Mouse (Mus musculus) kidney, adult 2 months (tissue): ENCODE data around the gene Mccc1. TPM values are rescaled to one million over a fixed set of nuclear protein-coding genes. Genes with fewer than 3 reads are reported as not detected.

Source experiments
- DNase-seq: peaks from one replicate; pipeline ENCODE4 v3.0.0; 2021
- H3K27ac ChIP-seq: fragments of 200-500 bp; 2 replicates; pipeline ENCODE4 v1.5.1; 2012; ENCODE audit warnings: low read depth, low read length, control low read depth, inconsistent platforms; ENCODE audit not compliant: insufficient read depth
- H3K27me3 ChIP-seq: fragments of 200-500 bp; replicated peaks from 2 replicates; pipeline ENCODE4 v1.6.1; 2012; ENCODE audit warnings: mild to moderate bottlenecking, moderate library complexity, low read length, inconsistent platforms; ENCODE audit not compliant: control insufficient read depth, insufficient read depth
- H3K36me3 ChIP-seq: fragments of 200-500 bp; 2 replicates; pipeline ENCODE4 v1.6.1; 2012; ENCODE audit warnings: mild to moderate bottlenecking, moderate library complexity, low read length, inconsistent platforms; ENCODE audit not compliant: control insufficient read depth, insufficient read depth
- H3K4me1 ChIP-seq: fragments of 200-500 bp; 2 replicates; pipeline ENCODE4 v1.6.1; 2011; ENCODE audit warnings: low read length; ENCODE audit not compliant: control insufficient read depth, insufficient read depth
- H3K4me3 ChIP-seq: fragments of 200-500 bp; 2 replicates; pipeline ENCODE4 v1.5.1; 2011; ENCODE audit warnings: mild to moderate bottlenecking, low read depth, low read length, control low read depth; ENCODE audit not compliant: insufficient read depth
- CTCF ChIP-seq: fragments of 200-500 bp; conservative IDR thresholded peaks from 2 replicates; pipeline ENCODE4 v1.5.1; 2011; ENCODE audit warnings: low read depth, mild to moderate bottlenecking, control low read depth, low read length, moderate library complexity, mixed read lengths; ENCODE audit not compliant: insufficient read depth, insufficient read length
- POLR2A ChIP-seq: fragments of 200-500 bp; IDR thresholded peaks from one replicate; pipeline ENCODE4 v1.6.1; 2011; ENCODE audit warnings: low read depth, low read length, control low read depth
- WGBS: fragments of 180-500 bp; shearing (Covaris S2); methylation state at CpG from one replicate; pipeline ENCODE4 v1.1.7; 2018; 5-methylcytosine and 5-hydroxymethylcytosine counted together
- polyA plus RNA-seq: library from polyadenylated mRNA; depleted of rRNA; stranded (reverse); fragments of >200 nt; gene quantifications from 2 replicates; pipeline ENCODE4 v1.2.3, GENCODE M21; 2012

Mccc1 gene
- polyA plus RNA-seq, 1 experiment: 73.7 TPM

- TF ChIP-seq CTCF (no peak), POLR2A (no peak)
- Histone ChIP-seq H3K36me3 (no peaks in the 10 kb centered on the region), H3K4me3 (no peak overlapping the region), H3K27me3 (no peaks in the 10 kb centered on the region), H3K4me1 (no peaks in the 10 kb centered on the region), H3K27ac (no peak overlapping the region)
- 78% methylated on average over 3 of the region's 3 CpGs for WGBS
- no peak for DNase-seq
Measured at GRCm38 (mm10) chr3:36011239-36011638, 10.8 kb upstream of the Mccc1 start.

- no peaks in the 10 kb centered on the region for H3K4me1 ChIP-seq
- 68% methylated on average over 4 of the region's 4 CpGs for WGBS
- TF ChIP-seq CTCF (no peak), POLR2A (no peak)
- no peak overlapping the region for H3K27ac ChIP-seq
- H3K4me3 ChIP-seq: no peak overlapping the region
- H3K27me3 ChIP-seq: no peaks in the 10 kb centered on the region
- no peaks in the 10 kb centered on the region for H3K36me3 ChIP-seq
- DNase-seq: no peak
Measured at GRCm38 (mm10) chr3:36008411-36009154, 8.1 kb upstream of the Mccc1 start.

GRCm38 (mm10) chr3:36004028-36004895 lies 3.8 kb upstream of the Mccc1 start:
- no peak for TF ChIP-seq CTCF
- no peak for TF ChIP-seq POLR2A
- H3K27me3 ChIP-seq: no peaks in the 10 kb centered on the region
- WGBS: 48% methylated on average over 4 of the region's 4 CpGs
- peak; percentile 19 for DNase-seq
- no peaks in the 10 kb centered on the region for H3K36me3 ChIP-seq
- H3K27ac ChIP-seq: no peak overlapping the region
- no peaks in the 10 kb centered on the region for H3K4me1 ChIP-seq
- H3K4me3 ChIP-seq: no peak overlapping the region

DNA sequence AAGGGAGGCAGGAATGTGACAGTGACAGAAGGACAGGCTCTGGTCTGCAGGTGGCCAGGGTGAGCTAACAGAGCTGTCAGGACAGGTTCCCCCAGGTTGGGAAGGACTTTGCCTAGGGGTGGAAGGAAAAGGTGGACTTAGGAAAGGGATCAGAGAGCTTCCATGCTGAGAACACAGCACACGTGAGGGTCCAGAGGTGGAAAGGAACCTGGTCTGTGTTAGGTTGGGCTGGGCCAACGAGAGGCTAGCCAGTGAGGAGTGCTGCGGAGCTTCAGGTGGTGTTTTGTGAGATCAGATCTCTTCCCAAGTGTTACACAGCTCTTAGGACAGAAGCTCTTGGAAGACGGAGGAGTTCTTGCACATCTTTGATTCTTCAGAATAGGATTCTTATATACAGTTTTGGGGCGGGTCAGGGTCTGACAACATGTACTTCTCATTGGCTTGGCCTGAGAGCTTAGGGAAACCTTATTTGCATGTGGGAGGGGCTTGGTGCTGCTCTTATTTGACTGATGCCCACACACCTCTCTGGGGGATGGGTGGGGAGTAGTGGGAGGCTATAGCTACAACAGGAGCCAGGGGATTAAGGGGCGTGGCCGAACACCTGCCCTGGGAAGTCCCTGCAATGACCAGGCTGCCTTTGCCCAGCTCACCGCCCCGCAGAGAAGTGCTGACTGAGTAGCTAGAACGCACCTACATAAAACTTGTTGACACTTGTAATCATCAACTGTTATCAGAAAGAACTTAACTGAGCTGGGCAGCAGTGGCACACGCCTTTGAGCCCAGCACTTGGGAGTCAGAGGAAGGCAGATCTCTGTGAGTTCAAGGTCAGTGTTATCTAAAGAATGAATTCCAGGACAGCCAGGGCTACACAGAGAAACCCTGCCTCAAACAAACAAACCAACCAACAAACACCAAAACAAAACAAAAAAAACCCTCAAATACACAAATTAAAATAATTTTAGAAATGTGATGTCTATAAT lies 5.6 kb downstream of the Mccc1 start:
- 63% methylated on average over 11 of the region's 11 CpGs for WGBS
- no peak for DNase-seq
- H3K4me1 ChIP-seq: no peaks in the 10 kb centered on the region
- H3K27ac ChIP-seq: no peak overlapping the region
- no peak overlapping the region for H3K4me3 ChIP-seq
- H3K36me3 ChIP-seq: peaks cover 4% of the 10 kb centered on the region; the same call in 1 of the 2 replicates
- H3K27me3 ChIP-seq: no peaks in the 10 kb centered on the region
- TF ChIP-seq CTCF (no peak), POLR2A (no peak)

DNA sequence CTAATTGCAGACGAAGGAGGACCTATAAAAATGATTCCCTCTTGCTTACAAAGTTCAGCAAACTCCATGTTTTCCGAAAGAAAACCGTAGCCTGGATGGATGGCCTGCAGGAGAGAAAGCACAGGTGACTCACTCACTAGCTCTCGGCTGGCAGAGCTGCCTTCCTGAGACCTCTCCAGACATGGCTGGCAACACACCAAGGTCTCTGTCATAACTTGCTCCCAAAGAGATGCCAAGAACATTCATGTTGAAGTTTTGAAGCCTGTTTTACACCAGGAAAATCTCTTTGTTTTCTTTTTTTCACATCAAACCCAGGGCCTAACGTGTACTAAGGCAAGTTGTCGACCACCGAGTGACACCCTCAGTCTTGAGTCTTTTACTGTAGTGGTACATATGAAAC lies 9.8 kb downstream of the Mccc1 start:
- Histone ChIP-seq H3K4me1 (no peaks in the 10 kb centered on the region), H3K27ac (no peak overlapping the region), H3K27me3 (no peaks in the 10 kb centered on the region), H3K4me3 (no peak overlapping the region), H3K36me3 (peaks cover 8% of the 10 kb centered on the region)
- DNase-seq: no peak
- WGBS: 94% methylated on average over 7 of the region's 7 CpGs
- no peak for TF ChIP-seq CTCF
- TF ChIP-seq POLR2A: no peak

- no peaks in the 10 kb centered on the region for H3K4me1 ChIP-seq
- no peak for DNase-seq
- peaks cover 7% of the 10 kb centered on the region for H3K36me3 ChIP-seq
- H3K4me3 ChIP-seq: no peak overlapping the region
- no peaks in the 10 kb centered on the region for H3K27me3 ChIP-seq
- WGBS: 92% methylated on average over 6 of the region's 6 CpGs
- no peak overlapping the region for H3K27ac ChIP-seq
- TF ChIP-seq CTCF: no peak
- TF ChIP-seq POLR2A: no peak
Measured at GRCm38 (mm10) chr3:35988031-35988430, 12.4 kb downstream of the Mccc1 start.
